Mouse (Mus musculus) embryonic fibroblast, embryonic 13.5 days (primary cell): ENCODE data around the gene Tmtc2.

ENCODE experiments used
- CTCF ChIP-seq: IDR thresholded peaks from 2 replicates; pipeline ENCODE4 v1.5.1; 2011; ENCODE audit warnings: mild to moderate bottlenecking, control low read depth, low read length, moderate library complexity, borderline replicate concordance; ENCODE audit not compliant: insufficient read depth
- POLR2A ChIP-seq: IDR thresholded peaks from 2 replicates; pipeline ENCODE4 v1.6.1; 2011; ENCODE audit warnings: low read depth, mild to moderate bottlenecking, control low read depth, low read length, moderate library complexity

DNA sequence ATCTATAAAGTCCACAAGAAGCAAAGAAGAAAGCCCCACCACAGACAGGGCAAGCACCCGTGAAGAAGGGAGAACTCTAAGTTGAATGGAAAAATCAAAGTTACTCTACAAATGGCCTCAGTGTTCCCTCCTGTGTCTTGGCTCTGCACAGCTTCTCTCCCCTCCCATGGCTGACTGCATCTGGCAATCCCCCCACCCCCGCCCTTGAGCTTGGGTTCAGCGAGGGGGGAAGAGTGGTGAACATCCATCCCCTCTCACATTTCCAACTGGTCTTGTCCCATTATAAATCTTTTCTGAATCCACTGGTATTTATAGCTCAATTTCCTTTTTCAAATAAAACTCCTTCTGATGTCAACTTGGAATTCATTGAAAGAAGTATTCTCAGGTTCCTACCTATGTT lies 129.9 kb downstream of the Tmtc2 start:
- no peak for TF ChIP-seq POLR2A
- no peak for TF ChIP-seq CTCF
